Mouse (Mus musculus) urinary bladder, adult 18-20 months (tissue): ENCODE data around the gene Tanc2.

Experiments
- DNase-seq, 2 experiments: peaks; one replicate each; pipeline ENCODE4 v3.0.0; 2022; ENCODE audit warnings: low spot score in 2 of 2, mixed read lengths in 2 of 2

Gene Tanc2

GRCm38 (mm10) chr11:105927065-105928030 lies 337.6 kb downstream of the Tanc2 start:
- DNase-seq = peak; percentile 46 to 47

DNA sequence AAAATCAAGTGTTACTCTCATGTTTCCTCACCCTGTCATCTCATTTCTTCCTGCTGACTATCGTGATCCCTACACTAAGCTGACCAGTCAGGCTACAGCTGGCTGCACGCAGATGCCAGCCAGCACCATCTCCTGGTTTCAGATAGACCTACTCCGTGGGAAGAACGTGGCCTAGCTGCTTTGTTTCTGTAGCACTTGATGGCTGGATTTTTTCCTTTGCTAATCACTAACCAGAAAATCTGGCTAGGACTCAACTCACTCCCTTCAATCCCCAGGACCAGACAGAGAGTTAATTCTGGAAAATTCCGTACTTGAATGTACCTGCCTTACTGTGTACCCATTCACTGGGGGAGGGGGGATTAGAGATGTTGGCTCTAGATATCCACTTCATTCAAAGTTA lies 338.4 kb downstream of the Tanc2 start:
- no peak for DNase-seq

GRCm38 (mm10) chr11:105931380-105931779 lies 341.6 kb downstream of the Tanc2 start:
- no peak for DNase-seq

DNA sequence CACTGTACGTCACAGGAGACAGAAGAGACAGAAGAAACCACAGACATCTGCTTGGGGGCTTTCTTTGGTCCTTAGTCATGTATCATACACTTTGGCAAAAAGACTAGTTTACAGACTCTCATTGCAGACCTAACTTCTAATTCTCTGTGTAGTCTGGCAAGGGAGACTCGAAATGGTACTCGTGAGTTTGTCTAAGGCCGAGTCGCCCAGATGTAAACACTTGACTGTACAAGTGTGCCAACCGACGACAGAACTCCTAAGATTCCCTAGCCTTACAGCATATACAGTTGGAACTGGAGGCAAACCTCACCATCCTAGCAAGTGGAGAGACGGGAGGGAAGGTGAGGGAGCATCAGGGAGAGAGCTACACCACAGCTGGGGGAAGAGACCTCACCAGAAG lies 344.0 kb downstream of the Tanc2 start:
- DNase-seq = no peak

GRCm38 (mm10) chr11:105934303-105934711 lies 344.5 kb downstream of the Tanc2 start:
- DNase-seq = peak; percentile 20 to 35

GRCm38 (mm10) chr11:105934816-105935215 lies 345.0 kb downstream of the Tanc2 start:
- no peak for DNase-seq

GRCm38 (mm10) chr11:105935496-105935895 lies 345.7 kb downstream of the Tanc2 start:
- no peak for DNase-seq

DNA sequence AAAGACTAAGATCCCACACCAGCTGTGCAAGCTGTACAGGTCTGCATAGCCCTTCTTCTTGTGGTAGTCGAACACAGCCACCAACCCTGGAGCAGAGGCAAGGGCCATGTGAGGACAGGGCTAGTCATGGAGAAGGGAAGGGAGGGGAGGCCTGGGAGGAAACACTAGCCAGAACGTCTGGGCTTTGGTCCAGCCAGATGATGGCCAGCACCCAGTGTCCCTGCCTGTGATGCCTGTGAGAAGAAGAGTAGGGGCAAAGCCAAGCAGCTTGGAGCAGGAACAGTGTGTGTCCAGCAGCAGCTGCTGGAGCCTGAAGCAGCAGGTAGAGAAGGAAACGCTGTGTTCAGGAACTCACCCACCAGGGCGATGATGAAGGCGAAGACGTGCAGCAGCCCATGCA lies 346.4 kb downstream of the Tanc2 start:
- peak in 1 of 2 experiments; percentile 35 for DNase-seq

- DNase-seq = no peak
These were observed 347.2 kb downstream of the Tanc2 start for GRCm38 (mm10) chr11:105936974-105937373.

GRCm38 (mm10) chr11:105938771-105939170 lies 349.0 kb downstream of the Tanc2 start:
- DNase-seq = no peak

GRCm38 (mm10) chr11:105941973-105942372 lies 352.2 kb downstream of the Tanc2 start:
- DNase-seq = no peak

- peak in 1 of 2 experiments; percentile 45 for DNase-seq
These were observed 353.6 kb downstream of the Tanc2 start for GRCm38 (mm10) chr11:105943133-105944102.

DNA sequence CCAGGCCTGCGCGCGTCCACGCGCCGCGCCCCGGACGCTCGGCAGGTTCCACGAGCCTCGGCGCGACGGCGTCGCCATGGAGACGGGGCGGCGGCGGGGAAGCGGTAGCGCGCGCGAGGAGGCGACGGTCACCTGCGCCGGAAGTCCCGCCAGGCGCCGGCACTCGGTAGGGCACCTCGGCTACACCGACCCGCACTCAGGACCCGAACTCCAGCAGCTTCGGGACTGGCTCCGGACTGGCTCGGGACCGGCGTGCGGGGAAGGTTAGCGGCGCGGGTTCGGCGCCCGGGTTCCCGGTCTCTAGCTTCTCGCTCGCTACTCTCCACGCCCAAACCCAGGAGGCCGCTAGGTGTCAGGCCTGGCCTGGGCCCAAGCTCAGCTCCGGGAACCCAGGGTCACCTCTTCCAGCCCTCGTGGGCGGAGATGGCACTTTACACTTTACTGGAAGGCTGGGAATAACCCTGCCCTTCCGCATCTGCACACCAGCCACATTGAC lies 354.4 kb downstream of the Tanc2 start:
- peak; percentile 49 to 73 for DNase-seq

DNA sequence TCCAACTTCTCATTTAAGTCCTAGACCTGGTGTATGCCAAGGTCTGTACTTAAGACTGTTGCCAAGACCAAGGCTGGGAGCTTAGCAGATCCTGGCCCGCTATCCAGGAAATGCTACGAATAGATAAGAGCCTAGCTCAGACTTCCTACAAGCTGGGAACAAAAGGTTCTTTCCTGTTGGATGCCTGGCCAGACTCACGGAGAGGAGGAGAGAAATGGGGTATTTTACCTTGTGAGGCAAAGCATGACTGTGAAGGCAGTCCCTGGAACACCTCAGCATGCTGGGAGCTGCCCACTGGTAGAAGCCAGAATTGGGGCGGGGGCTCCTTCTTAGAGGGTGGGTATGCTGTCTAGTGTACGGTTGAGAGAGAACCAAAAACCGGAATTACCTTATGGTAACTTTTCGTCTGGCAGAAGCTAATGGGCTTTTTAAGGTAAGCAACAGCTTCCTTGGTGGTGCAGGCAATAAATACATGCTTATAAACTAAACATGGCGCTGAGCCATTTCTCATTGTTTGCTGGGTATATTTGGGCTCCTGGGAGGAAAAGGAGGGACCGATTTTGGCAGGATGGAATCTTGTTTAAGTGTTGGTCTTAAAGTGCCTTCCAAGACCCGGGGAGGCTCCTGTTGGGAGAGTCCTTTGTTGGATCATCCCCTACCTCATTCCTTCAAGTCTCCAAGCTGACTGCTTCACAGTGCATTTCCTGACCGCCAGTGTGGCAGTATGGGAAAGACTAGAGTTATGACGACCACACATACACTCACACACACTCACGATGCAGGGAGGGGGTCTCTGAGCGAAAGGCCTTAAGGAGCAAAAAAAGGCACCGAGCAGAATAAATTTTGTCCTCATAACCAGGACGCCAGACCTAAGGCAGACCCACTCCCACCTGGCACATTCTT lies 355.2 kb downstream of the Tanc2 start:
- no peak for DNase-seq

DNA sequence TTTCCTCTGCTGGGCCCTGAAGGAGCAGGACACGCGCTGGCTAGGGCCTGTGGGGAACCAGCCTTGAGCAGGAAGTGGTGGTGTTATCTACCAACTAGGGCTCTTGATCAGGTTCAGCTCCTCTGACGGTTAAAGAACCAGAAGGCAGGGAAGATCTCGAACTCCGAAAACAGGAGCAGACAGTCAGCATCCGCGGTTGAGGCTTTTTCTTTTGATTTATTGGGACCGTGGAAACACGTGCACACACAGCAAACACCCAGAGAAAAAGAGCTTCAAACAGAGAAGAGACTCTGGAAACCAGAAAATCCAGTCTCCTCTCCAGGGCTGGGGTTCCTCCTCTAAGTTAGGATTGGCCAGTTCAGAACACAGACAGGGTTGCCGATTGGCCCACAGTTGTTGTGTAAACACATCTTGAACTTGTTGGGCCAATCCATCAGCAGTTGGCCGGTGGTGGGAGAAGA lies 356.9 kb downstream of the Tanc2 start:
- peak in 1 of 2 experiments; percentile 41 for DNase-seq

DNA sequence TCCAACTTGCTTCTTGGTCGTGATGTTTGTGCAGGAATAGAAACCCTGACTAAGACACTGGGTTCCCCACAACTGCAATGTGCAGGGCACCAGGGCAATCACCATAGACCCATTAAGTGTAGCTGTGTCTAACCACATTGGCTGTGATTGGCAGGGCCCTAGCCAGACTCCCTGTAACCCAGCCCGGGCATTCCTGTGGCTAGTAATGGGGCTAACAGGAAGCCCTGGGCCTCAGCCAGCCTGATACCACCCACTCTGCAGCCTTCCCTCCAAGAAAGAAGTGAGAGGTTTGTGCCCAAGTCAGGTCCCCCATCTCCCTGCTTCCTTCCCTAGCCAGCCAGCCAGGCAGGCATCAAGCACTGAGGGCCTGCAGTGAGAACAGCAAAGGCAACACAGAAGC lies 358.5 kb downstream of the Tanc2 start:
- no peak for DNase-seq

DNA sequence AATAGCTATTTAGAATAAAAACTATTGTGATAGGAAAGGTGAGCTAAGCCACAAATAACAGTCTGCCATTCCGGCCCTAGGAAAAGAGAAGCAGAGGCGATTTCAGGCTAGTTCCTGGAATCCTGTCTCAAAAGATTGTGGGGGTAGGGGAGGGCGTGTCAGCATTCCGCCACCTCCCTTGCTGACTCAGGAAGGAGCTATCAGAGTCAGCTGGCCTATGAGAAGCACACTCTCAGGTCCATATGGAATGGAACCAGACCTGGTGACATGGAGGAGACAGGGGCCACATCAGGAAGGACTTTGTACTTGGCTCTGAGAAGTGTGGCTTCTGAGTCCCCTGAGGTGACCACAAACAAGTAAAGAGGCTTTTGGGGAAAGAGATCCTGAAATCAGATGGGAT lies 360.7 kb downstream of the Tanc2 start:
- no peak for DNase-seq

GRCm38 (mm10) chr11:105951601-105952044 lies 361.8 kb downstream of the Tanc2 start:
- DNase-seq = no peak

DNA sequence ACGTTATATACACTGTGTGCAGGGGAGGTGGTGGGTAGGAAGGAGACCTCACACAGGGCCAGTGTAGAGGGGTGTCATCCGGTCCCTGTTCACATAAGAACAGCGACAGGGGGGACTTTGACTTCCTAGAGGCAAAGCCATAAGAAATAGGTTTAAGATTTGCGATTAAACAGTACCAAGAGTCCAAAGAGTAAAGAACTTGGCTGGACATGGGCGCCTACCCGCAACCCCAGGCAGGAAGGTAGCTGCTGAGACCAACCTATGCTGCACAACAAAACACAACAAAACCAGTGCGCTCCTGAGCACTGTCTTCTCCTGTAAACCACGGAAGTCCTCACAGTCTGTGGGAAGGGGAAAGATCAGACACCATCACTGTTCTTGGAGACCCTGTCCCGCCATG lies 362.3 kb downstream of the Tanc2 start:
- DNase-seq = no peak

DNA sequence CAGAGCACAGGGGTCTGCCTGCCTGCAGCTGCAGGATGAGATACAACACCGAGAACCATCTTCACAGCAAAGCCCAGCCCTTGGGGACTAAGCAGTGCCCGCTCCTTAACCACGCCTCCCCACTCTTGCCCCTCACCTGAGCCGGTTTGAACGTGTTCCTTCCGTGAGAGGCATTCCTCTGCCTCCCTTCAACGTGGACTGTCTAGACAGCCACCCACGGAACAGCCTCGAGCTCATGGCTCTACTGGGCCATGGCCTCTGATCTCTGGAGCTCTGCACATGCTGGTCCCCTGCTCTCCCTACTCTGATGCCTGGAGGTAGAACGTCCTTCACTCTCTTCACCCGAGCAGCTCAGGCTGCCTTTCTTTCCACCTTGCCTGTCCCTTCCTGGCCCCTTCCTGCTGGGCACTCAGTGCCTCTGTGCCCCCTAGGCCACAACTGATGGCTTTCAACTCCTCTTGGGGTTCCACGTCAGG lies 363.2 kb downstream of the Tanc2 start, which contains the start of gene Cyb561:
Cyb561 (minus strand) TSS at position 426 of the 476 bp plus-strand sequence.
- DNase-seq = no peak
